Mouse (Mus musculus) forebrain, postnatal 0 days (tissue): ENCODE measurements around the gene Hmgcll1. TPM values are rescaled to one million over a fixed set of nuclear protein-coding genes. Genes with fewer than 3 reads are reported as not detected.

Source experiments
- ATAC-seq: fragments of 200-750 bp; cut with Nextera tagmentation; 2 replicates; pipeline ENCODE4 v1.8.0; 2017; ENCODE audit warnings: mild to moderate bottlenecking, moderate library complexity
- DNase-seq: peaks from one replicate; pipeline ENCODE4 v3.0.0-alpha.2; 2015
- H3K27ac ChIP-seq: fragments of 300-500 bp; sonication (generic); 2 replicates; pipeline ENCODE4 v1.5.1; 2014; ENCODE audit warnings: low read depth, mild to moderate bottlenecking, antibody characterized with exemption, low read length, moderate library complexity, mixed read lengths
- H3K27me3 ChIP-seq: fragments of 300-500 bp; sonication (generic); 2 replicates; pipeline ENCODE4 v1.6.1; 2014; ENCODE audit warnings: mild to moderate bottlenecking, low read length, mixed read lengths; ENCODE audit not compliant: insufficient read depth
- H3K36me3 ChIP-seq: fragments of 300-500 bp; sonication (generic); 2 replicates; pipeline ENCODE4 v1.6.1; 2014; ENCODE audit warnings: mild to moderate bottlenecking, moderate library complexity; ENCODE audit not compliant: insufficient read depth
- H3K4me1 ChIP-seq: fragments of 300-500 bp; sonication (generic); 2 replicates; pipeline ENCODE4 v1.6.1; 2014; ENCODE audit warnings: antibody characterized with exemption; ENCODE audit not compliant: insufficient read depth
- H3K4me2 ChIP-seq: fragments of 300-500 bp; sonication (generic); 2 replicates; pipeline ENCODE4 v1.6.1; 2014; ENCODE audit warnings: low read depth, mild to moderate bottlenecking, moderate library complexity
- H3K4me3 ChIP-seq: fragments of 300-500 bp; sonication (generic); 2 replicates; pipeline ENCODE4 v1.5.1; 2014; ENCODE audit warnings: low read depth, low read length, mixed read lengths
- H3K9ac ChIP-seq: fragments of 300-500 bp; sonication (generic); 2 replicates; pipeline ENCODE4 v1.6.1; 2014; ENCODE audit warnings: mild to moderate bottlenecking
- H3K9me3 ChIP-seq: fragments of 300-500 bp; sonication (generic); 2 replicates; pipeline ENCODE4 v1.6.1; 2016; ENCODE audit warnings: low read length
- CTCF ChIP-seq: sonication (generic); IDR thresholded peaks from 2 replicates; pipeline ENCODE4 v1.5.1; 2016; ENCODE audit warnings: antibody characterized with exemption, control low read depth, low read depth
- WGBS: fragments of 180-500 bp; shearing (Covaris S2); extraction: QIAGEN DNeasy Blood & Tissue Kit; methylation state at CpG from one replicate; pipeline ENCODE4 v1.1.7; 2014; 5-methylcytosine and 5-hydroxymethylcytosine counted together
- polyA plus RNA-seq: library from polyadenylated mRNA; unstranded; fragments of >200 nt; fragmentation: Nextera tagmentation; extraction: Ambion mirVana; gene quantifications from 2 replicates; pipeline ENCODE4 v1.2.1, GENCODE M21; 2015
- total RNA-seq: library from RNA; depleted of rRNA; stranded (reverse); fragments of >200 nt; gene quantifications from 2 replicates; pipeline ENCODE4 v1.2.3, GENCODE M21; 2014; rRNA removed

Hmgcll1 gene
- total and polyA plus RNA-seq, 2 experiments from 2014 or later: 18.4 to 29.7 TPM

DNA sequence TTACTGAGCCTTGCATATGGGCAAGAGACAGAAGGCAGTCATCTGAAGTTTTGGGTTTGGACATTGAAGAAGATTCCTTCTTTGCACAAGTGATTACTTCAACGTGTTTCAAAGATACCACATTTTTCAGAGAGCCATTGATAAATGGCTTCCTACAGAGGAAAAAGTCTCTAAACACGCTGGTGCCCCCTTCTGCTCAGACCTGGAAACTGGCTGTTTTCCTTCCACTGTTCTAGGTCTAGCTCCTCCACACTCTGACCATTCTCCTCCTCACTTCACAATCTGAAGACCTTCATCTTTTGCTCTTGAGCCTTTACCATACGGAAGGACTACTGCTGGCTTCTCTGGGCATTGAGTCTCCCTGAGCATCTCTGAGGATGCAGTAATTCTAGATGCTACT lies 153.7 kb downstream of the Hmgcll1 start:
- ATAC-seq: no peak
- Histone ChIP-seq H3K4me2 (no peak overlapping the region), H3K4me1 (no peaks in the 10 kb centered on the region), H3K27ac (no peak overlapping the region), H3K4me3 (no peak overlapping the region), H3K9ac (no peak overlapping the region), H3K27me3 (no peaks in the 10 kb centered on the region), H3K36me3 (no peaks in the 10 kb centered on the region), H3K9me3 (no peaks in the 10 kb centered on the region)
- no peak for DNase-seq
- WGBS: 58% methylated on average over 3 of the region's 3 CpGs
- TF ChIP-seq CTCF: no peak

DNA sequence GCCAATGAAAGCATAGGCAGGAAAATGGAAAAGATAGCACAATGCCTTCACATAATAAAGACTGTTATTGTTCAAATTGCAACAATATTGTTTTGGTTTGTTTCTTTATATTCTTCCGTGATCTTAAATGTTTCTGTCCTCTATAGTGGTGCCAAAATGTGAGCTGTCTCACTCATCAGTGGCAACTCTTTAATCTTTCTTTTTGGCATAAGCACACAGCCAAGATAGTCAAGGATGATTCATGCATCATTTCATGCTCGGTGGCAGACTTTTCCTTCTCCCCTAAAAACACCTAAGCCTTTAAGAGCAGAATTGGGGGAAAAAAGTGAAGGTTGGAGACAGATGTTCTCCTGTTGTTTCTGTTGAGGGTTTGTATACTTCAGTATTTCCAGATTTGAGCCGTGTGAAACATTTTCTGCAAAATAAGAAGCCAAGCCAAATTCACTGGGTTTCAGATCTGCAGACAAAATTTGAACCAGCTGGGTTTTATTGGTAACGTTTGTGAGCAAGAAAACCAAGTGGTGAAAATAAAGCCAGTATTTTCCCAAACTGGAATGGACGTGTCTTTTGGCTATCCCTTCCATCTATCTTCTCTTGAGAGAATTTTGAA lies 158.1 kb downstream of the Hmgcll1 start:
- Histone ChIP-seq H3K9ac (no peak overlapping the region), H3K4me2 (no peak overlapping the region), H3K9me3 (no peaks in the 10 kb centered on the region), H3K36me3 (no peaks in the 10 kb centered on the region), H3K27me3 (no peaks in the 10 kb centered on the region), H3K4me1 (no peaks in the 10 kb centered on the region), H3K4me3 (no peak overlapping the region), H3K27ac (no peak overlapping the region)
- no peak for ATAC-seq
- WGBS: 63% methylated on average over 5 of the region's 5 CpGs
- DNase-seq: no peak
- no peak for TF ChIP-seq CTCF

DNA sequence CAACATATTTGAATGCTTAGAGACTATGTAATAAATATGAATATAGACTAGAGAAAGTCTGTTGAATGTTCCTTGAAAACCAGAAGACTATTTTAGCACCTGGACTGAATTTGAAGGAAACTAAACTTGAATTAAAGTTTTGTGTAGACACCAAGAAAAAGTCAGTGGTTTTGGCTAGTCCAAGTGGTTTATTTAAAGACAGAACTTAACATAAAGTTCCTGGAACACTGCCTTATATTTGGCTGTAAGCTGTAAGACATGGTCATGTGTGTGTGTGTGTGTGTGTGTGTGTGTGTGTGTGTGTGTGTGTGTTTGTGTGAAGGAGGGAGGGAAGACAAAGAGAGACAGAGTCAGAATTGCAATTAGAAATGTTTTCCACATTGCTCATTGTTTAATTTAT lies 164.6 kb downstream of the Hmgcll1 start:
- ATAC-seq: no peak

More for the DNA sequence above, 164.6 kb downstream of the Hmgcll1 start:
- no peak overlapping the region for H3K27ac ChIP-seq
- no peaks in the 10 kb centered on the region for H3K36me3 ChIP-seq
- no peaks in the 10 kb centered on the region for H3K9me3 ChIP-seq
- DNase-seq: no peak
- no peak overlapping the region for H3K4me2 ChIP-seq
- H3K9ac ChIP-seq: no peak overlapping the region
- H3K27me3 ChIP-seq: no peaks in the 10 kb centered on the region
- no peaks in the 10 kb centered on the region for H3K4me1 ChIP-seq
- no peak overlapping the region for H3K4me3 ChIP-seq
- TF ChIP-seq CTCF: no peak

Other genes with a start within 250 kb of the Hmgcll1 start
- gene Bmp5, start 239.5 kb upstream of the Hmgcll1 start, total RNA-seq: 2.4 and 3.0 TPM in 2 replicates
- 1.7 and 2.2 TPM in 2 replicates for gene Bmp5, start 239.5 kb upstream of the Hmgcll1 start, polyA plus RNA-seq
- not detected in 2 replicates for gene Gfral, start 198.8 kb downstream of the Hmgcll1 start, total RNA-seq
- gene Gfral, start 198.8 kb downstream of the Hmgcll1 start, polyA plus RNA-seq: not detected in 2 replicates